Mouse (Mus musculus): ENCODE data around the gene Vac14.

DNA sequence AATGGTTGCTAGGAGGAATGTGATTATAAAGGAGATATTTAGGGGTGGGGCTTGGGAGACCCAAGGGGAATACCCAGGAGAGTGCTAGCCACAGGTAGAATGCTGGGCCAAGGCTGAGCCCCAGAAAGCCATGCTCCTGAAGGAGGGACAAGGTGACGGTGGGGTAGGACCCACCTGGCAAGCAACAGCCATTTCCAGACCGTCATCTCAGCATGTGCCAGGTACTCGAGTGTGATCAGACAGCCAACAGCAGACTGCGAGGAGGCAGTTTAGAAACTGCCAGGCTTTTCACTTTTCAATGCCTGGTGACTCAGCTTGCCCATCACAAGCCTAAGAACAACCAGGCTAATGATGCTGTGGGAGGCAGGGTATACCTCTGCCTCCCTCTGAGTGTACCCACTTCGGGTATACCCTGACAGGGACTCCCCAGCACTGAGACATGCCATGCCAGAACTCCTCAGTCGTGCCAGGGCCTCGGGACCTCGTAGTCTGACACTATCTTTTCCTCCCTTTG, 113.0 kb downstream of the Vac14 start:
- TF ChIP-seq CTCF (IDR thresholded peaks at IDR 0.05; ENCODE audit: low read depth, low read length) (no peak), POLR2A (IDR thresholded peaks at IDR 0.05; ENCODE audit: insufficient read depth, low read length) (no peak), EP300 (IDR thresholded peaks at IDR 0.05; ENCODE audit: insufficient read depth, low read depth, low read length) (no peak)

All from ES-Bruce4 (cell line).